In the genomic region with DNA sequence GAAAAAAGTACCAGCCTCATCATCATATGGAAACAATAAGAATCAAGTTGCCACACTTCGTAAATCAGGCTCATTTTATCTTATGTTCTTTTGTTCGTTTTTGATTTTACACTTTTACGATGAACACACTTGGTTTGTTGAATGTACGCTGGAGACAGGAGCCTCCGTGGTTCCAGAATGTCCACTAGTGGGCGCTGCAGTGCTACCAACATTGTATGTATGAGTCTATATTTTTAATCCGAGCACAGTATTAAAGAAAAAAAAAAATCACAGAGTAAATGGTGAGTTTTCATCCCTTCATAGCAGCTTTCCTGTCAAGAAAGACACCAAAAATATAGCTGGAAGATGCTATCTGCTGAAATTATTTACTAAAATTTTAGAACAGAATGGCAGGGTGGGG, we compare ENCODE assay signal across 8 mouse cellular contexts.
A peak's percentile ranks its signal among the peaks of the same experiment; 100 is the strongest.
DNase-seq lines count a peak whose midpoint lies in the region; ATAC-seq and TF ChIP-seq lines count a peak whose summit lies in the region.

No protein-coding gene starts in this region.

- H3K36me3 ChIP-seq in liver, embryonic 12.5 days: no peaks in the 10 kb centered on the region
- no peaks in the 10 kb centered on the region for H3K36me3 ChIP-seq in liver, embryonic 14.5 days (replicated peaks; ENCODE audit: control insufficient read depth, insufficient read depth, low read depth)

- no peak overlapping the region for H3K27ac ChIP-seq in liver, embryonic 12.5 days
- H3K27ac ChIP-seq in bone marrow, adult 2 months (ENCODE audit: control insufficient read depth, insufficient read depth, low read depth, low read length, poor library complexity): no peak overlapping the region
- no peak overlapping the region for H3K27ac ChIP-seq in liver, embryonic 14.5 days

- H3K4me3 ChIP-seq in liver, embryonic 12.5 days: no peak overlapping the region
- H3K4me3 ChIP-seq in bone marrow, adult 2 months (replicated peaks; ENCODE audit: control insufficient read depth, low read depth, low read length): no peak overlapping the region
- no peak overlapping the region for H3K4me3 ChIP-seq in liver, embryonic 14.5 days (ENCODE audit: insufficient read depth in 1 of 2, low read depth in 2 of 2, low read length in 2 of 2)

- H3K27me3 ChIP-seq in liver, embryonic 12.5 days (replicated peaks): no peaks in the 10 kb centered on the region
- no peaks in the 10 kb centered on the region for H3K27me3 ChIP-seq in liver, embryonic 14.5 days (ENCODE audit: control insufficient read depth, insufficient read depth, low read length)

- peak; percentile 43 for TF ChIP-seq CTCF in bone marrow, adult 2 months (IDR thresholded peaks at IDR 0.05; ENCODE audit: control insufficient read depth, insufficient read depth, low read length)
- peak; percentile 64 for TF ChIP-seq CTCF in liver, embryonic 14.5 days (IDR thresholded peaks at IDR 0.05; ENCODE audit: low read depth)

- H3K4me1 ChIP-seq in liver, embryonic 12.5 days: no peaks in the 10 kb centered on the region
- H3K4me1 ChIP-seq in bone marrow, adult 2 months (ENCODE audit: control insufficient read depth, insufficient read depth, low read length): no peaks in the 10 kb centered on the region
- H3K4me1 ChIP-seq in liver, embryonic 14.5 days (replicated peaks; ENCODE audit: control insufficient read depth in 2 of 2, insufficient read depth in 2 of 2, low read length in 1 of 2): no peaks in the 10 kb centered on the region

- peak; percentile 63 for DNase-seq in liver
- peak; percentile 78 for DNase-seq in forelimb bud, embryonic 11.5 days (ENCODE audit: low read depth, low spot score)
- peak; percentile 61 for DNase-seq in kidney, postnatal 14 days
- DNase-seq in liver, embryonic 14.5 days (ENCODE audit: low read depth in 3 of 3, low spot score in 3 of 3): peak in 1 of 3 experiments; percentile 9
- DNase-seq in retina, embryonic 14.5 days (ENCODE audit: low spot score): peak; percentile 88
- DNase-seq in T-cell, adult 2 months (ENCODE audit: low spot score): no peak

- TF ChIP-seq POLR2A in bone marrow, adult 2 months (IDR thresholded peaks at IDR 0.05; ENCODE audit: borderline replicate concordance, control insufficient read depth, low read depth, low read length): no peak

- no peak overlapping the region for H3K4me2 ChIP-seq in liver, embryonic 12.5 days
- H3K4me2 ChIP-seq in liver, embryonic 14.5 days (ENCODE audit: low read depth): no peak overlapping the region

- WGBS in liver, embryonic 12.5 days (ENCODE audit: insufficient replicate concordance): 21% methylated on average over 7 of the region's 7 CpGs
- 13% methylated on average over 7 of the region's 7 CpGs for WGBS in bone marrow, adult 2 months
- 20% methylated on average over 7 of the region's 7 CpGs for WGBS in liver, embryonic 14.5 days (ENCODE audit: insufficient replicate concordance)

- H3K9ac ChIP-seq in liver, embryonic 12.5 days: no peak overlapping the region
- H3K9ac ChIP-seq in liver, embryonic 14.5 days (replicated peaks): no peak overlapping the region

- no peak for TF ChIP-seq EP300 in liver, embryonic 14.5 days (IDR thresholded peaks at IDR 0.05; ENCODE audit: low read depth)

- H3K9me3 ChIP-seq in liver, embryonic 12.5 days (replicated peaks): no peaks in the 10 kb centered on the region
- no peaks in the 10 kb centered on the region for H3K9me3 ChIP-seq in liver, embryonic 14.5 days (ENCODE audit: control insufficient read depth, low read length)

- no peak for ATAC-seq in liver, embryonic 12.5 days
- ATAC-seq in liver, embryonic 14.5 days (ENCODE audit: insufficient read depth): no peak
